Mouse (Mus musculus) thymus, adult 2 months (tissue): ENCODE measurements around the gene Cd72.

Experiments
- CTCF ChIP-seq: fragments of 200-500 bp; IDR thresholded peaks from 2 replicates; pipeline ENCODE4 v1.5.1; 2012; ENCODE audit warnings: mild to moderate bottlenecking, control low read depth, low read length, moderate library complexity, borderline replicate concordance; ENCODE audit not compliant: control insufficient read depth, poor library complexity, insufficient read depth; ENCODE audit errors: extremely low read depth
- POLR2A ChIP-seq: fragments of 200-500 bp; IDR thresholded peaks from 2 replicates; pipeline ENCODE4 v1.6.1; 2012; ENCODE audit warnings: mild to moderate bottlenecking, low read length, control low read depth, moderate library complexity; ENCODE audit not compliant: control insufficient read depth, poor library complexity, insufficient read depth; ENCODE audit errors: extremely low read depth

DNA sequence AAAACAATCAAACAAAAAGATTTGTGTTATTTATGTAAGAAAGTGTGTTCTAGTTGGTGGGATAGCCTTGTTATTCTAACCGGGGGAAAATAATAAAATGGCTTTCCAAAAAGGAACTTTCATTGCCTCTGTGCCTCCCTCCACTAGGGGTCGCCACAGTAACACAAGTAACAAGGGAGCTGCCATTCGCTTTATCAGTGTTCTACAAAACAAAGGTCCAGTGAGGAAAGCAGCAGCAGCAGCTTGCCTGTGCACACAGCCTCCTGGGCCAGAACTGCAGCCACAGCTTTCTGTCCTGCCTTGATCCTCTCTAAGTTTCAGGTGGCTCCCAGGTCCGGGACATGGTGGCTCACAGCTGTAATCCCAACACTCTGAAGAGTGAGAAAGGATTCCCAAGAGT is 22.7 kb downstream of the Cd72 start:
- TF ChIP-seq CTCF (peak; percentile 53; the same call in 1 of the 2 replicates), POLR2A (no peak)
